Mouse (Mus musculus) thymus, adult 18-20 months (tissue): ENCODE measurements around the gene Olfr153.
"Not testable (repeated sequence)": the region's sequence is repeated elsewhere in the genome, so short reads cannot be mapped to it uniquely, and the experiment has no call there.

Source experiments
- DNase-seq, 2 experiments: peaks; one replicate each; pipeline ENCODE4 v3.0.0; 2022; ENCODE audit warnings: mixed read lengths in 2 of 2

The Olfr153 gene

DNA sequence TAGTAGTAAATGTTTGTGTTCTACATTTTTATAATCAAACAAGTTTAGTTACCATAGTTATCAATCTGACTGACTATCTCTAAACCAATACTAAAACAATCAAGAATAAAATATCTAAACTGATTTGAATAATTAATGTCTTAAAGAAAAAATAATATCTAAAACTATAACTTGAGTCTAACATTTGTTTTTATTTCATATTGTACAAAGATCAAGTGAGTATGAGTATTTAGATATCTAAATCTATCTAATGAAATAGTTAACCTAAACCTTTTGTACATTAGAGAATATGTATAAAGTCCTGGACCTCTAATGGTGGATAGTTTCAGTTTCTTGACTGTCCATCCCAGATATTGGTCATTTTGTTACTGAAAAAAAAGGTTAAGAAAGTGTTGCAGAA, at the start of gene Olfr153:
Gene Olfr153 (plus strand): TSS at position 301 of the 400 bp plus-strand sequence.
- DNase-seq: no peak

DNA sequence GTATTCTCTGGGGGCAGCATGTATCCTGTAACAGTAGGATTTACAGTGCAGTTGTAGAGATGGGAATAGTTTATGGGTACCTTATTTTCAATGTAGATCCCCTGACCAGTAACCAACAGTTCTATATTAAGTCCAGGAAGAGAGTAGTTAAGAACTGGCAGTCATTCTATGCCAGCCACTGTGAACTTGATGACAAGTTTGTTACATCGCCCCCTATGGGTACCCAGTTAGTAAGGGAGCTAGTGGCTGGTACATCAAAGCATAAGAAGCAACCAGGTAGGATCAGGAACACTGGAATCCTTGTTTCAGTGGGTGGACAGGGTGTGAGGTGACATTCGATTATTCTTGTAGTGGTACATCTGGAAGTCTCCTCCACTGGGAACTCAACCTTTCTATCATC, 49.3 kb upstream of the Olfr153 start:
- no peak for DNase-seq

DNA sequence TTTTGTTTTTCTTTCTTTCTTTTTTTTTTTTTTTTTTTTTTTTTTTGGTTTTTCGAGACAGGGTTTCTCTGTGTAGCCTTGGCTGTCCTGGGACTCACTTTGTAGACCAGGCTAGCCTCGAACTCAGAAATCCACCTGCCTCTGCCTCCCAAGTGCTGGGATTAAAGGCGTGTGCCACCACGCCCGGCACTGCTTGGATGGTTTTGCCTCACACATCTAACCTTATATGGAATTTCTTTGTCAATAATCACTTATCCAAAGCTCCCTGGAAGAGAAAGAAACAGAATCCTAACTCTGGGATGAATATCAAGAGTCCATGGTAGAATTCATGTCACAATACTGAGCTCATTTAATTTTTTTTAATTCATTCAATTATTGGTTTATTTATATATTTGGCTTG, 34.6 kb upstream of the Olfr153 start, which contains the start of gene Pramel7:
Gene Pramel7 (minus strand): TSS at position 101 of the 400 bp plus-strand sequence.
- not testable (repeated sequence) for DNase-seq

DNA sequence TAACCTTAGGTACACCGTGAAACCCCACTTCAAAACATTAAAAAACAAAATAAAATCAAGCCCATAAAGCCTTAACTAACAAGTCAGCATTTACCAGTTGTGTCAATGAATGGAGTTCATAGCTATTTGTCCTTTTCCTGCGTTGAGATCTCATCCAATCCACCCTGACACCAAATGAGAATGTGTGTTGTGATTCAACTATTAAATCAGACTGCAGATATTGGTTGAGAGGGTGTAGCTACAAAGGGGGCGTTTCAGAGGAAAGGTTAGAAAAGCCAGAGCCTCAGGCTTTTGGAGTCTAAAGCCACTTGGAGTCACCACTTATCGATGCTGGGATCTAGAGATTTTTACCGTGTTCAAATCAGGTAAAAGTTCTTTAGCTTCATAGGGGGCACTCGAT, 25.3 kb upstream of the Olfr153 start, which contains the start of gene Pramel6:
Gene Pramel6 (plus strand): TSS at position 301 of the 400 bp plus-strand sequence.
- no peak for DNase-seq

DNA sequence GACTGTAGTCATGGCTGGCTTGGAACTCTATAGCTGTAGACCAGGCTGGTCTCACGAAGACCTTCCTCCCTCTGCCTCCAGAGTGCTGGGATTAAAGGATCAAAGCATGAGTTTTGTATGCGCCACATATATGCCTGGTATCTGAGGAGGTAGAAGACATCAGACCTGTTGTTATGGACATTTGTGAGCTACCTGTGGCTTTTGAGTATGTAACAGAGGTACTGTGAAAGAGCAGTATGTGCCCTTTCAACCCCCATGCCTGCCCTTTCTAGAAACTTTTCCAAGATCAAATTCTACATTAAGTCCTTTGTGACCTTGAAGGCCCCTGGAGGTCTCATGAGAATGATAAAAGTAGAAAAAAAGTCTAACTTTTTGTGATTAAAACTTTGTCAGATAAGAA, 16.6 kb upstream of the Olfr153 start:
- no peak for DNase-seq

DNA sequence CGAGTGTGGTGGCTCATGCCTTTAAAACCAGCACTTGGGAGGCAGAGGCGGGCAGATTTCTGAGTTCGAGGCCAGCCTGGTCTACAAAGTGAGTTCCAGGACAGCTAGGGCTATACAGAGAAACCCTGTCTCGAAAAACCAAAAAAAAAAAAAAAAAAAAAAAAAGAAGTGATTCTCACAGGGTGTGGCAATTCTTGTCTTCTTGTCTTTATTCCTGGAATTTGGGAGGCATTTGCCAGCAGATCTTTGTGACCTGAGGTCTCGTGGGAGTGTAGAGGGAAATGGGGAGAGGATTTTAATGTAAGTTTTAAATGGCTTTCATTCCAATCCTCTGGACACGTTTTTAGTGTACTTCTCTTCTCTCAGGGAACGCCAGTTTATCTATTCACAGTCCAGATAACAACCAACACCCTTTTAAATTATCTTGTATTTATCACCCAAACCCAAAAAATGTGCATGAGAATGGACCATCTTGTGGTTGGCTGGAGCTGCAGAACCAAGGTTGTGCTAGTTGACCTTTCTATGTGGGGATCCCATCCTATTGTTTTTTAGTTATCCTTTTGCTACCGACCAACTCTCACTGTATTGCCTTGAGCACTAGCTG, 16.0 kb upstream of the Olfr153 start:
- no peak for DNase-seq

DNA sequence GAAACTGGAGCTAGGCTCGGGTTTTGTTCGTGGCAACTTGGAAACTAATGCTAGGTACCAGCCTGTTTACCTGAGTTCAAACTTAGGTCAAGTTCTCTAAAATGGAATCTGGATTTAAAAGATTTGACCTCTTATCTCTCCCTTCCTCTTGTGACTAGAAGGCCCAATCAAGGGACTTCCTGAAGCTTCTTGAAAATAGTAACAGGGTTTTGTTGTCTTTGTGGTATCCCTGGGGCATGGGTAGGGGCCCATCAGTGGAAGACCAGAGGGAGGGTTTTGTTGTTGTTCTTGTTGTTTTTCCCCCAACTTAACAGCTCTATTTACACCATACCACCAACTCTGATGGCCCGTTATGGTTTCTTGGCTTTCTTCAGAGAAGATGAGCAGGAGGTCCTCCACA, 15.0 kb upstream of the Olfr153 start:
- no peak for DNase-seq

DNA sequence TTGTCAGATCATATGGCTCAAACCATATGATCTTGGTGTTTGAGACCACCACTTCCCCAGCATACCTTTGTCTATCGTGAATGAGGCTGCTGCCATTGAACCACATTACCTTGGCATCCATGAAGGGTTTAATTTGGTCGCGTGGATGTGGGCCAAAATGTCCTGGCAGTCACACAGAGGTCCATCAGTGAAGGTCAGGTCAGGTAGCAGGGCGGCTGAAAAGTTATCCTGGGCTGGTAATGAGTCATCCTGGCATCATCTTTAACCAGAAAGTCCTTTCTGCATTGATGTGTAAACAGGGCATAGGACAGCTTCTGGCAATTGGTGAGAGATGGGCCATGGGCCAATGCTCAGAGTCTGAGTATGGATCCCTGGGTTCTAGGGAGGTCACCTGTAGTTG, 10.9 kb upstream of the Olfr153 start:
- DNase-seq: no peak

DNA sequence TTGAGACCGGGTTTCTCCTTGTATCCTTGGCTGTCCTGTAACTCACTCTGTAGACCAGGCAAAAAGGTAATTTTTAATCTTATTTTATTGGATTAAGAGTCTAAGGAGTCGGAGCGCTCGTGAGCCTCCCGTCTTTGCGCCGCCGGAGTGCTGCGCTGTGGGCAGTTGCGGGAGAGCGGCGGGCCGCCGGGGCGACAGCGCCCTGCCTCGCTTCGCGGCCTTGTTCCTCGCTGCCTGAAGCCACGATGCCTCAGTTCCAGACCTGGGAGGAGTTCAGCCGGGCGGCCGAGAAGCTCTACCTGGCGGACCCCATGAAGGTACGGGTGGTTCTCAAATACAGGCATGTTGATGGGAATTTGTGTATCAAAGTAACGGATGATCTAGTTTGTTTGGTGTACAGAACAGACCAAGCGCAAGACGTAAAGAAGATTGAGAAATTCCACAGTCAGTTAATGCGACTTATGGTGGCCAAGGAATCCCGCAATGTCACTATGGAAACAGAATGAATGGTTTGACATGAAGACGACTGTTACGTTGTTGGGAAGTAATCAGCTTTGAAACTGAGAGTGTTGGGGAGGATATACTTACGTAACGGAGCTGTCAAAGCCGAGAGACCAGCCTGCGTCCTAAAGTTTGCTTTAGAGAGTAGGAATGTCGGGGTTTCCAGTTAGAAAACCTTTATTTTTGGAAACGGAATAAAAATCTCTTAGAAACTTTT, 5.5 kb upstream of the Olfr153 start:
- DNase-seq: not testable (repeated sequence)

DNA sequence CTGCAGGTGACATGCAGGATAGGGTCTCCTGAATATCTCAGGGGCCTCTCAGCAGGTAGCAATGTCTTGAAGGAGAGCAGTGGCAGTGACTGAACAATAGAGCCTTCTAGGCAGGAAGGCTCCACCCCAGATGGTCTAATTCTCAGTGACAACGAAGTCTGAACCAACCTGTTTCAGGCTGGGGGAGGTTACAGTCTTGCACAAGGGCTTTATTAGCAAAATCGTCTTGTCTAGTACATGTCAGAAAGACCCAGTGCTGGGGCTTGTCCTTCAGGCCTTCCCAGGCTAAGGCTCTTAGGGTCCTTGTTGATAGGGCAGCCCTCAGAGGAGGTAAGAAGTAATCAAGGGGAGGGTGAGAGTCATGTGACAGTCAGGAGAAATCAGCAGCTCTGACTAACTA, 3.2 kb downstream of the Olfr153 start:
- DNase-seq: no peak

DNA sequence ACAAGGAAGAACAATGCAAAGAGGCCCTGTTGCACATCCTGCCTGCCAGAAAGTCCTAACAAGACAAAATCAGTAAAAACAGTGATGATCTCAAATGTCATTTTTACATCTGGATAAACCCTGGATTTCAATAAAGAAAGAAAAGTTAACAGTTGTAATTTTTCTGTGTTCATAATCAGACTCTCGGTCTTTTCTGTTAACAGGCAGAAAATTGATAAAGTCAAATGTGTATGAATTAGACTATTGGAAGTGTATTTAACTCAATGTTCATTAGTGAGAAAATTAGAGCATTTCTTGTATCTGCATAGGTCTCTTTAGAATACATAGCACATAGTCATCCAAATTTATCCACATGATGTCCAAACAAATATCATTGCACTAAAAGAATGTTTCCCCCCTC, 13.8 kb downstream of the Olfr153 start, which contains the start of gene Olfr1128:
Gene Olfr1128 (minus strand): TSS at position 101 of the 400 bp plus-strand sequence.
- no peak for DNase-seq

DNA sequence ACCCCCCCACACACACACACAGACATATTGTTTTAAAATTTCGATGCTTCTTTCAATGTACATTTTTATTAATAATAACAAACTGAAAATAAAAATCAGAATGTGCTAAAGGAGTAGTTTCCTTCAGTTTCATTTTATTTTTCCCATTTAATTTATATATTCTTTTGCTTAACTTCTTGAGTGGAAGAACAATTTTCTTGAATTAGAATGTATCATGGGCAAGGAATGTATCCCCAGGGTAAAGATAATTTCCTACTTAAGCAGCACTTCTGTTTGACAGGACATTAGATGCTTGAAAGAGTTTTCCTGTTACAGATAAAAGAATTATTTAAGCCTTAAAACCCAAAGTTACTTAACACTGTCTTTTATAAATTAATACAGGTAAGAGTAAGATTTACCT, 42.0 kb downstream of the Olfr153 start, which contains the start of gene Olfr1129:
Gene Olfr1129 (plus strand): TSS at position 301 of the 400 bp plus-strand sequence.
- not testable (repeated sequence) for DNase-seq
